Mouse (Mus musculus) cerebellum, postnatal 36 days (tissue): ENCODE data around the gene Mtfr1l.
"Not testable (repeated sequence)": the region's sequence is repeated elsewhere in the genome, so short reads cannot be mapped to it uniquely, and the experiment has no call there.

Experiments used
- DNase-seq, 2 experiments: peaks; one replicate each; pipeline ENCODE4 v3.0.0; 2021 to 2022; ENCODE audit warnings: mixed read lengths in 2 of 2

The Mtfr1l gene

DNA sequence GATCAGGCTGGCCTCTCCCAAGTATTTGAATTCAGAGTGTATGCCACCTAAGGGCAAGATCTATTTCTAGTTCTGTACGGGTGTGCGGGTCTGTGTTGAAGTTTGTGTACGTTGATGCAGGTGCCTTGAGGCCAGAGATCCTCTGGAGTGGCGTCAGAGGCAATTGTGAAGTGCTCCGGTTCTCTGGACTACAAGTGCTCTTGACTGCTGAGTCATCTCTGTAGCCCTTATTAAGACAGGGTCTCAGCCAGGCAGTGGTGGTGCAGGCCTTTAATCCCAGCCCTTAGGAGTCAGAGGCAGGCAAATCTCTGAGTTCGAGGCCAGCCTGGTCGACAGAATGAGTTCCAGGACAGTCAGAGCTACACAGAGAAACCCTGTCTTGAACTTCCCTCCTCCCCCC lies 19.6 kb downstream of the Mtfr1l start:
- no peak for DNase-seq

DNA sequence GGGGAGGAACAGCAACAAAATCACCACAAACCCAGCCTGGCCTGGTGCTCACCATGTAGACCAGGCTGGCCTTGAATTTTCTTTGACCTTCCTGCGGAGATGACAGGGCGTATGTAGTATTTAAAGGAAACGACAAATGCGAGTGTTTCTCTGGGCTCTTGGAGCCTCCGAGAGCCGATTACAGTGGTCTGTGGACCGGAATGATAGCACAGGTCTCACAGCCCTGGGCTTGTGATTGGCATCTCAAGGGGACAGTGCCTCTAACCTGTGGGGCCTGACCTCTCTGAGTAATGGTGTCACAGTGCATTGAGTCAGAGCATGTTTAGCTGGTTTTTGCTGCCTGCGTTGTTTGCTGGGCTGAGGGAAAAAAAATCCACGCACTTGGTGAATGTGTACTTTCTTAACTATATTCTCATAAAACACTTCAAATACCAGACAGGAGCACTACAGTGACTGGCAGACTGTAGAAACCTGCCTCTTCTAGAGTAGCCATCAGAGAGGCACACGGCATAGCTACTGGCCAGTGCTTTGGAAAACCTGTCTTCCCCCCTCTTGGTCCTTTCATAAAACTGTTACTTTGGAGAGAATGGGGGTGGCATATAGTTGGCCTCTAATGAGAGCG lies 20.8 kb downstream of the Mtfr1l start:
- no peak for DNase-seq

DNA sequence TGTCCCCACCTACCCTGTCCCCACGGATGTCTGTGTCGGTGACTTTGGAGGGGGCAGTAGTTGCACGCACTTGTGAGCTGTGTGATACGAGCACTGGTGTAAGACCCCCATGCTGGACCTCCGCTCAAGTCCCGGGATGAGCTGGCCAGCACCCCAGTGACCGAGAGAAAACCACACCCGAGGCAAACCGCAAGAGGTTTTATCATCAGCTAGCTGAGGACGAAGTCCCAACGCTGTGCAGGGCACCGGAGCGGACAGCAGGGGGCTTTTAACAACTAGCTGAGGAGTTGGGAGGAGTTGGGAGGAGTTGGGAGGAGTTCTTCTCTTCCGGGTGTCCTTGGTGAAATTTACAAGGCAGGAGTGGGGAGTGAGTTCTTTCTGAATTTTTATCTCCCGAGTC lies 22.4 kb downstream of the Mtfr1l start:
- DNase-seq, result no peak

DNA sequence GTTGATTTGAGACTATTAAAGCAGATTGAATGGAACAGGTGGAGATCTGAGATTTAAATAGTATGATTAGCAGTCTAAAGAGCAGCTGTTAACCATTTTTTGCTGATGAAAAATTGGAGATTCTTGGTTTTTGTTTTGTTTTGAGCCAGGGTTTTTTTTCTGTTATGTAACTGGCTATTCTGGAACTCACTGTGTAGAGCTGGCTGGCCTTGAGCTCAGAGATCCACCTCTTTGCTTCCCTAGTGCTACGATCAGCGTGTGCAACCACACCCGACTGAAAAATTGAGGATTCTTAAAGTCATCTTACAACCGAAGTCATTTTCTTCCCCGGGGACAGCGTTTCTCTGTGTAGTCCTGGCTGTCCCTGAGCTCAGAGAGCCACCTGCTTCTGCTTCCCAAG lies 23.5 kb downstream of the Mtfr1l start:
- DNase-seq, result no peak

GRCm38 (mm10) chr4:134510845-134511411 lies 24.3 kb downstream of the Mtfr1l start, which contains the start of gene Aunip:
Gene Aunip (plus strand): TSS chr4:134510999.
- DNase-seq, result peak; percentile 82 to 90

DNA sequence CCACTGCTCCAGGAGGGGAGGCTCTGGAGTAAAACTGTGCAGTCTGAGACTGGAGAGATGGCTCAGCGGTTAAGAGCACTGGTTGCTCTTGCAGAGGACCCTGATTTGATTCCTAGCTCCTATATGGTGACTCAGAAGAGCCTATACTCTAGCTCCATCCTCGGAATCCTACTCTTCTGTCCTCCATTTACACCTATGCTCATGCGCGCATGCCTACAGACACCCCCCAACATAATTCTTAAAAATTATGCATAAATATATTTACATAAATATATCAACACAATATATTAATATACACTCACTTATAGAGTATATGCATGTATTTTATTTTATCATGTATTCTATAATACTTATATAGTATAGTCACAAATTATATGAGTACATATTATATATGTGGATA lies 24.8 kb downstream of the Mtfr1l start:
- no peak for DNase-seq

DNA sequence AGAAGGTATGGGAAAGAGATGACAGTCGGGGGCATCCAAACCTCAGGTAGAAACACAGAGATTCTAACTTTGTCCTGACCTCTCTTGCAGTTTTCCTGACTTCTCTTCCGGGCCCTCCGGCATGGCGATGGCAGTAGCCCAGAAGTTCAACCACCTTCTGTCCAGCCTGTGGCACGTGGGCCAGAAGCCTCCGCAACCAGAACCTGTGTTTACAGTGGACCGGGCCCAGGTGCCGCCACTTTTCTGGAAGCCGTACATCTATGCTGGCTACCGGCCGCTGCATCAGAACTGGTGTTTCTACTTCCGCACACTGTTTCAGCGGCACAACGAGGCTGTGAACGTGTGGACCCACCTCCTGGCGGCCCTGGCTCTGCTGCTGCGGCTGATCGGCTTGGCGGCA lies 28.5 kb downstream of the Mtfr1l start:
- no peak for DNase-seq

DNA sequence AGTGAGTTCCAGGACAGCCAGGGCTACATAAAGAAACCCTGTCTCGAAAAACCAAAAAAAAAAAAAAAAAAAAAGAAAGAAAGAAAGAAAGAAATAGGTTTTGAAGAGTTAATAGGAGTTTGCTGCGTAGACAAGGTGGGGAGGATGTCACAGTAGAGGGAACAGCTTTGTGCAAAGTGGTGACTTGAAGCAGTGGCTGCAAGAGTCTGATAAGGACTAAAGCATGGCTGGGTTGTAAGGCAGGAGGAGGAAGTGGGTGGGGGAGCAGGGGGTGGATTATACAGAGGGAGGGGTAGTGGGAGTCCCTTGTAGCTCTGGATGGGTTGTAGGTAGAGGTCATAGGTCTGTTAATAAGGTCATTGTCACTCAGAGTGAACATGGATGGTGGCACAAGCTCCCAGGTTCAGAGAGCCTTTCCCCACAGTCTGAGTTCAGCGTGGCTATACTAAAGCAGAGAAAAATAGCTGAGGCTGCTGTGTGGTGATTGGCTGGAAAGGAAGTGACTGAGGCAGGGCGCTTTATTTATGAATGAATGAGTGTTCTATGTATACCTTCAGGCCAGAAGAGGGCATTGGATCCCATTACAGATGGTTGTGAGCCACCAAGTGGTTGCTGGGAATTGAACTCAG lies 29.1 kb downstream of the Mtfr1l start:
- no peak for DNase-seq

- DNase-seq, result no peak
Measured at GRCm38 (mm10) chr4:134505303-134505789, 29.8 kb downstream of the Mtfr1l start.

DNA sequence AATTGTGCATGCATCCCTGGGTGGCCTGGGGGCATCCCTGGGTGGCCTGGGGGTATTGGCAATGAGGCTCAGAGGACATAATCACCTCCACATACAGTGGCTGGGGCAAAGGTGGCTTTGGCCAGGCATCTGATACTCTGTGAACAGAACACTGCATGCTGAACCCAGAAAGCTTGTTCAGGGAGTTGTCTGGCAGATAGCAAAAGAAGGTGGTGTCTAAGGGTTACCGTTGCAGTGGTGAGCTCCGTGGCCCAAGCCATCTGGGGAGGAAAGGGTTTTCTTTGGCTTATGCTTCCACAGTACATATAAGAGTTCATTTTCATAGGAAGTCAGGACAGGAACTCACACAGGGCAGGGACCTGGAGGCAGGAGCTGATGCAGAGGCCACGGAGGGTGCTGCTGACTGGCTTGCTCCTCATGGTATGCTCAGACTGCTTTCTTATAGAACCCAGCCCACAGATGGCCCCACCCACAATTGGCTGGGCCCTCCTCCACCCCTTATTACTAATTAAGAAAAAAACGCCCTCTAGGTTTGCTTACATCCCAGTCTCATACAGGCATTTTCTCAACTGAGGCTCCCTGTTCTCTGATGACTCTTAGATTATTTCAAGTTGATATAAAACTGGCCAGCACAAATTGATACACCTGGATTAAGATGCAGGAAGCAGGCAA lies 31.4 kb downstream of the Mtfr1l start:
- DNase-seq, result no peak

DNA sequence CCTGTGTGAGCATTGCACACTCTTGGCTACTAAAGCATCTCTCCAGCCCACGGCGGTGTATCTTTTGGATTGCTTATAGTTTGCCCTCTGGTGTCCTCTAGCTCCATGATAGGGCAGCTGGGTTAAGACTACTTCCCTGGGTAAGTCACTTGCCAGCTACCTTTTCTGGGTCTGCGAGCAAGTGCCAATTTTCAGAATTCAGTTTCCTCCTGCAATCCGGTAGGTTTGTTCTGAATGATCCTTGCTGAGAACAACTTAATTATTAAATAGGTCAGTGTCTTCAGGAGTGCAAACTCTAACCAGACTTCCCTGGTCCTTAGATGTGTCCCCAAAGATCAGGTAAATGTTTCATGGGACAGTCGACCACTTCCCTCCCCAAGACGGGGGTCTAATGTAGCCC lies 34.1 kb downstream of the Mtfr1l start:
- DNase-seq, result no peak

- not testable (repeated sequence) for DNase-seq
Measured at GRCm38 (mm10) chr4:134498983-134499382, 36.2 kb downstream of the Mtfr1l start.

- DNase-seq, result no peak
Measured at GRCm38 (mm10) chr4:134497986-134498731, 37.0 kb downstream of the Mtfr1l start.

GRCm38 (mm10) chr4:134497223-134497622 lies 38.0 kb downstream of the Mtfr1l start:
- no peak for DNase-seq

DNA sequence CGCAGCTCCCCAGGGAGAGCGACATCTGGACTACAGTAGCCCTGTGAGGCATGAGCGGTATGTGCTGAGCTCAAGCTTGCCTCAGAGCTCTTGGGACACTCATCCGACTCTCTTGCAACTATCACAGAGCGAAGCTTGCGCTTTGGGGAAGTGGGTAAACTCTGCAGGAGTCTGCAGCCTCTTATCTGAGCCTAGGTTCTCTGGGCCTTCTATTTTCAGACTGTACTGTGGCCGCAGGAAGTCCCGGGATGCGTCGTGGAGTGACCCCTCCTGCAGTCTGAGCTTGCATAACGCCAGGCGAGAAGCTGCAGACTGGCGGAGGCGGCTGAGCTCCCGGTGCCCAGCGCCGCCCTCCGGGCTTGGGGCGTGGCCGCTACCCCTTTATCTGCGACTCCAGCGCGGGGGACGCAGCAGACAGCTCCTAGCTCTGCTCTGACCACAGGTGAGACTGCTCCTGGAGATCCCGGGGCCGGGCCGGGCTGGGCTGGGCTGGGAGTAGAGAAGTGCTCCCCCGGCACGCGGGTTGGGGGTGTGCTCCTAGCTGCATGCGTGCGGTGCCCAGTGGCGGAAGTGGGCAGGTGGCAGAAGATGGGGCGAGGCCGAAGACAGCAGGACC lies 38.5 kb downstream of the Mtfr1l start, which contains the start of gene Paqr7:
Paqr7 (plus strand) TSS at position 103 of the 616 bp plus-strand sequence.
- DNase-seq, result peak; percentile 82 to 86

DNA sequence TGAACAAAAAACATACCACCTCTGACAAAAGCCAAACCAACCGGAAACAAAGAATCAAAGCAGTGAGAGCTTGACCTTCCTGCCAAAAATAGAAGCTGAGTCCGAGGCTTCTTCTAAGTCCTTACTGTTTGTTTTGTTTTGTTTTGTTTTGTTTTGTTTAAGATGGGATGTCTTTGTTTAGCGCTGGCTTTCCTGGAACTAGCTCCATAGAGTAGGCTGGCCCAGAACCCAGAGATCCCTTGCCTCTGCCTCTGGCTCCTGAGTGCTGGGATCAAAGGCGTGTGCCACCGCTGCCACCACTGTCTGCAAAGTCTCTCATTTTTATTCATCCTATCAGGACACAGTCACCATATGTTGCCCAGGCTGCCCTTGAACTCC lies 39.7 kb downstream of the Mtfr1l start:
- no peak for DNase-seq

- no peak for DNase-seq
Measured at GRCm38 (mm10) chr4:134494780-134495545, 40.2 kb downstream of the Mtfr1l start.

DNA sequence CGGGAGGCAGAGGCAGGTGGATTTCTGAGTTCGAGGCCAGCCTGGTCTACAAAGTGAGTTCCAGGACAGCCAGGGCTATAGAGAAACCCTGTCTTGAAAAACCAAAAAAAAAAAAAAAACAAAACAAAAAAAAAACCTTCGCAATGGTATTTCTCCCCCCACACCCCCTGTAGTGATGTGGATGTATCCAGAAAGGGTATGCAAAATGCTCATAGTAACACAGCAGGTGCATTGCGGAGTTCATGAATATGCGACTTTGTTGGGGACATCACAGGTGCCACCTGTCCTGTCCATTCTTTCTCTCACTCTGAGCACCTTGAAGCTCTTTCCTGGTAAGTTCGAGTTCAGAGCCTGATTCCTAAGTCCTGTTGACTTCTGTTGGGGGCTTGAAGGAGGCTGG lies 41.0 kb downstream of the Mtfr1l start:
- DNase-seq, result not testable (repeated sequence)

GRCm38 (mm10) chr4:134491716-134492115 lies 43.5 kb downstream of the Mtfr1l start:
- DNase-seq, result no peak

DNA sequence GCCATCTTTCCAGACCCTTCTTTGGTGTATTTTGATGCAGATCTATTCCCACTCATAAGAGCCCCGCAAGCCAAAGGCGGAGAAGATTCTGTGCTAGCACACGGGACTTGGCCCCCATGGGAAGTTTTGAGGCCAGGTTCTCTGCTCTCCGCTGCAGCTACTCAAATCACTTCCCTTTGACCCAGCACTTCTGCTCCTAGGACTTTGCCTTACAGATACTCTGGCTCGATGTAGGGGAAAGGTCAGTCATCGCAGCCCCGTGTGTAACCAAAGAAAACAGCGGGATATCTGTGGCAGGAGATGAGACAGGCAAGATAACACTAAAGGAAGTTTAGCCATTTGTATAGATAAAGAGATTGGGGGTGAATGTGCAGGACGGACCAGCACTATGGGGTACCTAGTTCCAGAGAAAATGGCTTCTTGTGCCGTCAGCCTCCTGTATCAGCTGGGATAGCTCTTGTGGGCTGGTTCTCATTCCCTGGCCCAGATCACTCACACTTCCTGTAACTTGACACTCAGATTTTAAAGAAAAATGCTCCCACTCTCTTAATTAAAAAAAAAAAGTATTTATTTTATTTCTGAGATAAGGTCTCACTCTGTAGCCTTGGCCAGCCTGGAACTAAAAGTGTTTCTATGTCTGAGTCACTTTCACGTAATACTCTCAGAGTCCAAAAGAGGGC lies 45.1 kb downstream of the Mtfr1l start:
- DNase-seq, result no peak

DNA sequence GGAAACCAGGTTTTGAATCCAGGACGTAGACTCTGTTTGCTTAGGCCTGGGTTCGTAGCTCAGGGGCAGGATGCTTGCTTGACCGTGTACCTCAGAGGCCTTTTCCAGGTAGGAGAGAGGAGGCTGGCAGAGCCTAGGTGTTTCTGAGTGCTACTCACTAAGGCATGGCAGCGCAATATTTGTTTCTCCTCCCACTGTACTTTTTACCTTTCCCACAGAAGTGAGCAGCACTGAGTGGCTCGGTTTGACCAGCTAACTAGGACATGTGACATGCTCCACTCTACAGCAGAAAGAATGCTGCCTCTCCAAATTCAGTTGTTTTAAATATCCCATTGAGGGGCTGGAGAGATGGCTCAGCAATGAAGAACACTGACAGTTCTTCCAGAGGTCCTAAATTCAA lies 47.0 kb downstream of the Mtfr1l start:
- DNase-seq, result no peak
